Mouse (Mus musculus) ZHBTc4 (cell line): ENCODE measurements around the gene Trpv3.

ENCODE experiments used
- DNase-seq: peaks from one replicate; pipeline ENCODE4 v3.0.0-alpha.2; 2011; ENCODE audit warnings: low read depth, low spot score

Trpv3 gene

GRCm38 (mm10) chr11:73284351-73284750, 17.2 kb downstream of the Trpv3 start:
- no peak for DNase-seq

GRCm38 (mm10) chr11:73289621-73290020, 22.4 kb downstream of the Trpv3 start:
- DNase-seq: no peak

- no peak for DNase-seq
These were observed 35.9 kb downstream of the Trpv3 start for GRCm38 (mm10) chr11:73303123-73303522.

GRCm38 (mm10) chr11:73315961-73316360, 48.8 kb downstream of the Trpv3 start:
- DNase-seq: peak; percentile 16

- peak; percentile 94 for DNase-seq
These were observed 51.4 kb downstream of the Trpv3 start for GRCm38 (mm10) chr11:73318581-73318980.

GRCm38 (mm10) chr11:73321064-73321463, 53.9 kb downstream of the Trpv3 start:
- peak; percentile 22 for DNase-seq

- DNase-seq: peak; percentile 26
These were observed 57.0 kb downstream of the Trpv3 start for GRCm38 (mm10) chr11:73323906-73324830.

- no peak for DNase-seq
These were observed 59.3 kb downstream of the Trpv3 start for GRCm38 (mm10) chr11:73326485-73326886.

GRCm38 (mm10) chr11:73327361-73327760, 60.2 kb downstream of the Trpv3 start:
- no peak for DNase-seq

GRCm38 (mm10) chr11:73329442-73329841, 62.3 kb downstream of the Trpv3 start, which contains the start of the genes Aspa, Gm49340 and Spata22:
Gene Aspa, minus strand, starts transcription at chr11:73329596.
Gene Gm49340, plus strand, starts transcription at chr11:73329741.
Gene Spata22, plus strand, starts transcription at chr11:73329741.
- peak; percentile 93 for DNase-seq

- no peak for DNase-seq
These were observed 66.2 kb downstream of the Trpv3 start for GRCm38 (mm10) chr11:73333357-73333756.

GRCm38 (mm10) chr11:73336919-73337318, 69.7 kb downstream of the Trpv3 start:
- no peak for DNase-seq
